Mouse (Mus musculus) adrenal gland, adult 2 months (tissue): ENCODE measurements at regions not wholly inside any gene's neighbourhood (a gene's known extent, or its start where the extent isn't known, plus 50 kb on each side); places are given as distances from the start of the nearest gene placed in this dataset.

Experiments
- DNase-seq: peaks from one replicate; pipeline ENCODE4 v3.0.0; 2021

GRCm38 (mm10) chr9:113419801-113420200 is 288.3 kb downstream of the Pdcd6ip start:
- no peak for DNase-seq

- no peak for DNase-seq
These were observed 291.0 kb downstream of the Pdcd6ip start for GRCm38 (mm10) chr9:113417106-113417505.

DNA sequence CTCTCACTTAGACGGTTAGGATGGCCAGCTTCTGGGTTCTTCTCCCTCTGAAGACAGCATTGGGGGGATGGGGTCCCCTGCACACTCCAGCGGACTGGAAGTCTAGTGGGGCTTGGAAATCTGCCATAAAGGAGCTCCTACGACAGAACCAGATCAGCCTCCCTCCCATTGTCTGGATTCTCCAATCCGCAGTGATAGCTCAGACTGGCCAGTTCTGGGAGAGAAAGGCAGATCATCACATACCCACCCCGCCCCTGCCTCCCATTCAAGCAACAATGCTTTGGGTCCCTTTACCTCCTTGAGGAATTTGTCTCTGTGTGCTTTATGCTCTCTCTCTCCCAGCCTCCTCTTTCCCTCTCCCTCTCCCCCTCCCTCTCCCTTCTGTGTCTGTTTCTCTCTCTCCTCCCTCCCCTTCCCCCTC is 292.5 kb downstream of the Pdcd6ip start:
- no peak for DNase-seq

- no peak for DNase-seq
These were observed 293.4 kb downstream of the Pdcd6ip start for GRCm38 (mm10) chr9:113414690-113415089.

DNA sequence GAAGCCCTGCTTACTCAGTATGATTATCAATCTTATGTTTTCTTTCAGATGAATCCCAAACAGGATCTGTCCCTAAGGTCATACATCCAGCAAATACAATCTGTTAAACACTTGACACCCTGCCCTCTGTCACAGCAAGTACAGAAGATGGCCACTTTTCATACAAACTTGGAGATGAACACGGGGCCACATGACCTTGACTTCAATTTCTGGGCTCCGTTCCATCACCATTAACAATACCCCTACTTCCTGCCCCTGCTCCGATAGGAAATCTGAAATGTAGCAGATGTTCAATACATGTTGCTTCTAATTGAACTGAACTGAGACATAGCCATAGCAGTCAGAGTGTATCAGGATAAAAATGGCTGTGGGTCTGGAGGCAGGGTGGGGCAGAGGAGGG is 294.2 kb downstream of the Pdcd6ip start:
- DNase-seq = no peak

- no peak for DNase-seq
These were observed 296.4 kb downstream of the Pdcd6ip start for GRCm38 (mm10) chr9:113411638-113412037.

GRCm38 (mm10) chr9:113408521-113408920 is 299.5 kb downstream of the Pdcd6ip start:
- DNase-seq = no peak

DNA sequence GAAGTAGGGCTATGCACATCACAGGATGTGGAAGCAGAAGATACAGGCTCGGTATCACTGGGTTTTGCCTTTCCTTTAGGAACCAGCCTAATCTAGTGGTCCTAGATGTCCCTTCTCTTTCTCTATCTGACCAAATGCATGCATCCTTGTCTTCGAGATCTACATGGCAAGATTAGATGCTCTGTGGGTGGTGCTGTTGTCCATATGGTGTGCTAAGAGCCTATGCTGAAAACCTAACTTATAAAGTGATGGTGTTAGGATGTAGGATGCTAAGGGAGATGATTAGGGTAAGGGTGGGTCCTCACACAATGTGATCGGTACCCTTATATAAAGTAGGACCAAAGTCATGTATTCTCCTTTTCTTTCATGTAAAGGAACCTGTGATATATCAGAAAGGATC is 313.7 kb downstream of the Pdcd6ip start:
- no peak for DNase-seq

DNA sequence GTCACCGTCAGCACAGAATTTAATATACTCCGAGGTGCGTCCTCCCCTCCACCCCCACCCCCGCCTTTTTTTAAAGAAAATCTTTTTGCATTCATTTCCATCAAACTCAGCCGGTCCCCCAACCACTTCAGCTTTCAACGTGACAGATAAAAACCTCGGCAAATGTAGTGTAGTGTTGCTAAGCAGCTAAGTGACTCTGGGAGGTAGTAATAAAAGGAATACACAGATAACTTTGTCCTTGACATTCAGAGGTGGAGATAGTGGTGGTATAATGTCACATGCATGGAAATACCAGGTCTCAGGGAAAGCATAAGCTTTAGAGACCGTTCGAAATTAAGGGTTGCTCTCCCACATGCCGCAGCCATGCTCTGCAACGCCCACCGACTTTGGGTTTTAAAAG is 320.7 kb downstream of the Pdcd6ip start:
- peak; percentile 11 for DNase-seq

GRCm38 (mm10) chr9:113381591-113382110 is 326.4 kb downstream of the Pdcd6ip start:
- no peak for DNase-seq

DNA sequence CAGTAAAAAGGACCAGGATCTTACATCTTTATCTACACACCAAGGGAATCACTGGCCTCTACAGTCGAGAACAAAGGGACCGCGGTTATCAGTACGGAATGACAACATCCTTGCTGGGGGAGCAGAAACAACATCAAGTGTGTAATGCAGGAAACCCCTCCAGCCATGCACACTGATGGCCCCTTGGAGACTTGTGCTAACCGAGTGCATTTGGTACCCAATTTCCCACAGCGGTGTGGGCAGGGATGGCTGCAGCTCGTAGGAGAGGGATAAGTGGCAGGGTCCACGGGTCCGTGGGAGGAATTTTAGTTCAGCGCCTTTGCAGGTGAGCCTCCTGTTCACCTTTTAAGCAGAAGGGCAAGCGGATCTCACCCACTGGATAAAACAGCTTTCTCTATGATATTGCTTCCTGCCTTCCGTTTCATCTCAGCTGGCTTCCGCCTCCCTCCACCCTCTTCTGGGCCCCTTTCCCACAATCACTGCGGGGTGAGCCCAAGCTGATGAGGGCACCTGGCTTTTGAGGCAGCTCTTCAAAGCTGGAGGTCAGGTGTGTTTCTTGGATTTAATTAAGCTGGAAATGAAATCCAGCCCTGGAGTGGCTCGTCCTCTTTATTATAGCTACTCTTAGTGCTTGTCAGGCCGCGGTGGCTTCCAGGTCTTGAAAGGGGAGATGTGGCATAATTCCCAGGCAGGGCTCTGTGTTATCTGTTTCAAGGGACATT is 327.5 kb downstream of the Pdcd6ip start:
- no peak for DNase-seq

DNA sequence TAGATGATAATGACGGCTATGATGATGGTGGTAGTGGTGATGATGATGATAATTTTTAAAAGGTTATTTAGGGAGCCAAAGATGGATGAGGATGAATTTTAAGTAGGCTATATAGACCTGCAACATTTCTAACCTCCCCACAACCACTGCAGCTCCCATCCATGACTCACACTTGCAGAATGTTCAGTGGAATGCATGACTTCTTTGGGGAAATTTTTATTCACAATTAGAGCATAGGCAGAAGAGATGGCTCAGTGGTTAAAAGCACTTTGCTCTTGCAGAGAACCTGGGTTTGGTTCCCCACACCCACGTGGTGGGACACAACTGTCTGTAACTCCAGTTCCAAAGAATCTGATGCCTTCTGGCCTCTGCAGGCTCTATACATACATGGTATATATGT is 329.5 kb downstream of the Pdcd6ip start:
- DNase-seq = no peak

DNA sequence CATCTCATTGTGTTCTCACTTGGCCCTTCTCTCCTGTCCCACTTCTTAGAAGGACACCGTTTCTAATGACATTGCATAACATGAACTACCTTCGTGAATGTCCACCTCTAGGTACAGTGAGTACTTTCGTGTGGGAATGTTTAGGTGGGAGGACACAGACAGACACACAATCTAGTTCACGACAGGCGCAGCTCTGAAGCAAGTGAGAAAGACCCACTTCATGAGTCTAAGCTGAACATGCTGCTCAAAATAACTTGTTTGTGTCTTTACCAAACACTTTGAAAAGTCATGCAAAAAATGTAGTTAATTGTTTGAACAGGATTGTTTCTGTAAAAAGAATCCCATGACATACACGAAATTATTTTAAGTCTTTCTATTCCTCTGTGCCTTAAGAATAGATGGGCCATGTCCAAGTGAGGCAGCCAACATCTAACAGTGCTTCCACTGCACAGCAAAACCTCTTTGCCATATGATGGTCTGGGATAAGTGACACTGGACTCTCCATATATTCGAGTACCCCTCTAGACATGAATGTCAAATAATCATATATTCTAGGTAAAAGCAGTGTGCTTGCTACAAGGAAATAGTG is 336.2 kb downstream of the Pdcd6ip start:
- no peak for DNase-seq

GRCm38 (mm10) chr9:113347942-113348341 is 360.1 kb downstream of the Pdcd6ip start:
- DNase-seq = no peak

DNA sequence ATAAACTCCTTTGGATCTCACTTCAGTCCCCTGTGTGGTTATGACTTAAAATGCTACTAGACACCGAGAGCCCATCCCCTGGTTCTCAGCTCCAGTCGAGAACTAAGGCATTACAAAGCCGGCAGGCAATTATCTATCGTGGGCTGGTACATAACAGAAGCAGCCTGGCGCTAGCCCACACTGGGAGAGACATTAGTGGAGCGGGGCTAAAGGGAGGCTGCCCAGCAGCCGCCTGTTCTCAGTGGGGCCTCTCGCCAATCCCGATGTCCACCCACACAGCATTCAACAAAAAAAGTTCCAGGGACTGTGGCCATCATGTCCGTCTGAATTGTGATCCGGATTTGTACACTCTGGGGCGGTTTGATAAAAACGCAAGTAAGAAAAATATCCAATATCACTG is 361.5 kb downstream of the Pdcd6ip start:
- no peak for DNase-seq

DNA sequence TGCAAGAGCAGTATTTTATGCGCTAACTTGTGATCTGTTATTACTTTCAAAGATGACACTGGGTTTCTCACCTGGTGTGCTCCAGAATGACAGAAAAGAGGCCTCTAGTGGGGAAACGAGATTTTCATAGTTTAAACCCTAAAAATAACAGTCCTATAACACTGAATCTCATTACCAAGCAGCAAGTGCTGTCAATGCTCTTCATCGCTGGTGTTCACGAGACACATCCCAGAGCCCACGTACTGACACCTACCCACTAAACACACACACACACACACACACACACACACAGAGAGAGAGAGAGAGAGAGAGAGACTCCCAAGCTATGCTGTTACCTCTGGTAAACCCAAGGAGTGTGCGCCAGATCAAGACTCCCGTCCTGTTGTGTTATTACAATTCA is 365.9 kb downstream of the Pdcd6ip start:
- DNase-seq = no peak

- peak; percentile 2 for DNase-seq
These were observed 367.2 kb downstream of the Pdcd6ip start for GRCm38 (mm10) chr9:113340838-113341237.

DNA sequence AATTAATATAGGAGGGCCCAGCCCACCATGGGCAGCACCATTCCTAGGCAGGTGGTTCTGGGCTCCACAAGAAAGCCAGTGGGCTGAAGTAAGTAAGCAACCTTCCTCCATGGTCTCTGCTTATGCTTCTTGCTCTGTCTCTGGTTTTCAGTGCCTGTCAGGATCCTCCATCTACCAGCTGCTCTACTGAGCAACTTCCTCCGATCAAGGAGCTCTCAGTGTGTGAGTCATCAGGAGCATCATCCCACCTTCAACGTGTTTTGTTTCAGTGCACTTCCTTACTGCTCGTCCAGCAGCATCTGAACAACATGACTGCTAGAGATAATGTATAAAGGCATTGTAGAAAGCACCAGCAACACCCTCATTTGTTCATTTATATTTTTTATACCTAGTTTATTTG is 368.0 kb downstream of the Pdcd6ip start:
- no peak for DNase-seq

GRCm38 (mm10) chr9:113324489-113324888 is 383.6 kb downstream of the Pdcd6ip start:
- no peak for DNase-seq

DNA sequence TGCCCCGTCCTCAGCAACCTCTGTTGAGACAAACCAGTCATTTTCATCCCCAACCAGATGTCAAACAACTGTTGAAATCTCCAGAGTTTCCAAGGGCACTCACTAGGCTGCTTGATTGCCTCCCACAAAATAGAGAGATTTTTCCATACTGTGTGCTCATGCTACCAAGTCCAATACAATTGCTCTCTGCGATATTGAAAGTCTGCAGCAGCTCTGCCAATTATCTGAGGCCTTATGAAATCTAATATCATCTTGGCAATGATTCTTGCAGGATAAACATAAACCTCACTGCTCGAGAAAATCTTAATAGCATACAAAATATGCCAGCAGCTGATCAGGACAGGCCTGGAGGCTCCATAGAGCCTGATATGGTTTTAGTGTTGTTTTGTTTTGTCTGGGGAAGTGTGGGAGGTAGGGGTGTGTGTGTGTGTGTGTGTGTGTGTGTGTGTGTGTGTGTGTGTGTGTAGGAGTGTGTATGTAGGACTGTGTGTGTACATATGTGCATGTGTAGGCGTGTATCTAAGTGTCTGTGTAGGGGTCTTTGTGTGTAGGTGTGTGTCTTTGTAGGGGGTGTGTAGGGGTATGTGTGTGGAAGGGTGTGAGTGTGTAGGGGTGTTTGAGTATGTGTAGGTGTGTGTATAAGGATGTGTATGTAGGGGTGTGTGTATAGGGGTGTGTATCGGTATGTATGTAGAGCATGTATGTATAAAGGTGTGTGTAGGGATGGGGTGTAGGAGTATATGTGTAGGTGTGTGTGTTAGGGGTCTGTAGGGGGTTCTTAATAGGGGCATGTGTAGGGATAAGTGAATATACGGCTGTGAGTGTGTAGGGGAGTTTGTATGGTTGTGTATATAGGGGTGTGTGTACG is 398.1 kb downstream of the Pdcd6ip start:
- no peak for DNase-seq

DNA sequence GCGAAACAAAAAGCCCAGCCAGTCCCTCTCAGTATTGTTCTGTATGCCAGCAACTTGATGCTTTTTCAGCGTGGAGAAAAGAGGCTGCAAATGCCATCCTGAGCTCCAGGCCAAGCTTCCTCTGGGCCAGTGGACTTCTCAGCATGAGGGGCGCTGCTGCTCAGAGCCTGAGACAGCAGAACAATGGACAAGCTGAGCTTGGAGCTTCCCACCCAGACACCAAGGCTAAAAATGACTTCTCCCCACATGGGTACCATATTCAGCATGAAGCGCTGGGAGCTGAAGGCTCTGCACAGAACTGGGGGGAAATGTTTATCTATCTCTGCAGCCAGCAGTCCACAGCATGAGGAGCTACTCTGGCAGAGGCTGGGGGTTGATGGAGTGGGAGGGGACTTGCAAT is 402.3 kb downstream of the Pdcd6ip start:
- no peak for DNase-seq

GRCm38 (mm10) chr9:113302429-113302828 is 405.6 kb downstream of the Pdcd6ip start:
- peak; percentile 82 for DNase-seq

DNA sequence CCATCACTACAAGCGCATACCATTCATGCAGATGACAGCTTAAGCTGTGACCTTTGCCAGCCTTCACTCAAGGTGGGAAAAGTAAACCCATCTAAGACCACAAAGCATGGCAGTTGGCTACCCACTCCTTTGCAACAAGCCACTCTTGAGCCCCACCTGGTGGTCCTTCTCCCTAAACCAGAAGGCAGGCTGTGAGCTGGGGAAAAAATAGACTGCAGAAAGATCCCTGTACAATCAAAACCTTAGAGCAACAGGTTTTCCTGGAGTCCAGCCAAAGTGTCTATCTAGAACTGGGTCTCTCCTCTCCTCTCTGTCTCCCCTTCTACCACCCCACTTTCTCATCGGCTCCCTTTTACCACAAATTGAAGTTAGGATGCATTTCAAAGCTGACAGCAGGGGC is 407.2 kb downstream of the Pdcd6ip start:
- DNase-seq = no peak
